Mouse (Mus musculus) cortical plate, adult 2 months (tissue): Measurements from ENCODE around the gene Jagn1. TPM values are rescaled to one million over a fixed set of nuclear protein-coding genes. Genes with fewer than 3 reads are reported as not detected.
A peak's percentile ranks its signal among the peaks of the same experiment; 100 is the strongest.

Experiments
- H3K27ac ChIP-seq: fragments of 200-500 bp; 2 replicates; pipeline ENCODE4 v1.5.1; 2012; ENCODE audit warnings: low read length, control low read depth, inconsistent platforms; ENCODE audit not compliant: insufficient read depth
- H3K4me1 ChIP-seq: fragments of 200-500 bp; 2 replicates; pipeline ENCODE4 v1.6.1; 2011; ENCODE audit warnings: low read length; ENCODE audit not compliant: control insufficient read depth, insufficient read depth
- H3K4me3 ChIP-seq: fragments of 200-500 bp; 2 replicates; pipeline ENCODE4 v1.5.1; 2011; ENCODE audit warnings: mild to moderate bottlenecking, low read length, control low read depth; ENCODE audit not compliant: insufficient read depth
- CTCF ChIP-seq: fragments of 200-500 bp; IDR thresholded peaks from 2 replicates; pipeline ENCODE4 v1.5.1; 2011; ENCODE audit warnings: mild to moderate bottlenecking, control low read depth, low read length; ENCODE audit not compliant: insufficient read depth; ENCODE audit errors: extremely low read depth
- POLR2A ChIP-seq: fragments of 200-500 bp; IDR thresholded peaks from 2 replicates; pipeline ENCODE4 v1.6.1; 2011; ENCODE audit warnings: mild to moderate bottlenecking, low read length, control low read depth; ENCODE audit not compliant: insufficient read depth; ENCODE audit errors: extremely low read depth
- polyA plus RNA-seq: library from polyadenylated mRNA; depleted of rRNA; stranded (reverse); fragments of >200 nt; gene quantifications from 2 replicates; pipeline ENCODE4 v1.2.3, GENCODE M21; 2012

Gene Jagn1
- polyA plus RNA-seq, 1 experiment = 54.0 TPM

DNA sequence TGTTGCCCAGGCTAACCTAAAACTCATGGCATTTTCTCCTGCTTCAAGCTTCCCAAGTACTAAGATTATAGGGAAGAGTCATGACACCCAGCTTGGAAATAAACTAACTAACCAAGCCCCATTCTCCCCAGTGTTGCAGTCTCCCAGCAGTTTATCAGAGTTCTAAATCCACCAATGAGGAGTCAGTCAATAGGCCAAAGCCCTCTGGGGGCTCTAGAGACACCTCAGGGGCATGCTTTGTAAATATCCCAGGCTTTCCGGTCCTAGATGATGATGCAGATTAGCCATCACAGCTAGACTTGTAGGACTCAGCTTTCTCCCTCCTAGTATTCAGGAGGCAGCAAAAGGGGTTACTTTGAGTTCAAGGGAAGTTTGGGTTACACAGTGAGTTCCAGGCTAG is 32.4 kb upstream of the Jagn1 start:
- Histone ChIP-seq H3K27ac (no peak overlapping the region), H3K4me1 (0 out of 2 replicates have a peak, but pooled peaks cover 1% of the 10 kb centered on the region), H3K4me3 (no peak overlapping the region)
- TF ChIP-seq CTCF = no peak
- no peak for TF ChIP-seq POLR2A

- Histone ChIP-seq H3K4me3 (no peak overlapping the region), H3K4me1 (peaks cover 5% of the 10 kb centered on the region), H3K27ac (no peak overlapping the region)
- TF ChIP-seq CTCF (no peak), POLR2A (no peak)
Measured at GRCm38 (mm10) chr6:113416416-113416815, 26.0 kb upstream of the Jagn1 start.

GRCm38 (mm10) chr6:113418441-113419198 is 23.7 kb upstream of the Jagn1 start:
- no peak for TF ChIP-seq POLR2A
- no peak for TF ChIP-seq CTCF
- H3K27ac ChIP-seq = no peak overlapping the region
- H3K4me3 ChIP-seq = peak overlapping the region; percentile 64
- peaks cover 5% of the 10 kb centered on the region for H3K4me1 ChIP-seq

DNA sequence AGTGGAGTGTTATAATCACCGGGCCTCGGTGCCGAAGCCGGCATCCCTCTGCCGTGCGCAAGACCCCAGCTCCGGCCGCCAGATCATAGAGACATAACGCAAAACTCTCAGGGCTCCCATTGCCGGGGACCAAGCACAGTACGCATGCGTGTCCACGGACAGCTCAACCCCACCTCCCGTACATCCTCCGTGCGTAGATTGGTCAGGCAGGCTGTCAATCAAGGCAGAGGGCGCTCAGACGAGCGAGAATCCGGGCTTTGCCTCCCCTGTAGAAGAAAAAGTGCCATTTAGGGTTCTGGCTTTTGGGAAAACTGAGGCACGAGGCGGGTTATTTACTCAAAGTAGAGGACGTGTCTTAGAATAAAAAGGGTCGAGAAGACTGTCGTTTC is 23.2 kb upstream of the Jagn1 start, which contains the start of gene Rpusd3:
Rpusd3 (minus strand) TSS at position 142 of the 389 bp plus-strand sequence.
- no peak for TF ChIP-seq CTCF
- TF ChIP-seq POLR2A = peak; percentile 97
- Histone ChIP-seq H3K27ac (no peak within 1 kb of the TSS), H3K4me1 (peaks cover 5% of the 10 kb centered on the region), H3K4me3 (peak within 1 kb of the TSS; percentile 64)

DNA sequence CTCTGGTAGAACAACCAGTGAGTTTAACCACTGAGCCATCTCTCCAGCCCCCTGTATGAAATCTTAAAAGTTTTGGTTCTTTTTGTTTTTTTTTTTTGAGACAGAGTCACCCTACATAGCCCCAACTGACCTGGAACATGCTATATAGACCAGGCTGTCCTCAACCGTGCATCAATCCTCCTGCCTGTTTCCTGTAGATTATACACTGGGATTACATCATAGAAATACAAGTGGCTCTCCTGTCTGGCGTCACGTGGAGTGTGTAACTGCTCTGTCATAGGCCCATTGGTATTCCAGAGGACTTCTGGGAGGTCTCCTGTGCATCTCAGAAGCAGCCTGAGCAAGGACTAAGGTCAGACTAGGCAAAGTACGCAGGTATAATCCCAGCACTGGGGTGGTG is 19.4 kb upstream of the Jagn1 start:
- Histone ChIP-seq H3K4me1 (peaks cover 5% of the 10 kb centered on the region), H3K4me3 (no peak overlapping the region), H3K27ac (no peak overlapping the region)
- TF ChIP-seq CTCF (no peak), POLR2A (no peak)

GRCm38 (mm10) chr6:113424187-113424586 is 18.2 kb upstream of the Jagn1 start:
- Histone ChIP-seq H3K4me3 (no peak overlapping the region), H3K4me1 (no peaks in the 10 kb centered on the region), H3K27ac (no peak overlapping the region)
- TF ChIP-seq POLR2A = no peak
- no peak for TF ChIP-seq CTCF

GRCm38 (mm10) chr6:113426696-113427095 is 15.7 kb upstream of the Jagn1 start:
- H3K27ac ChIP-seq = no peak overlapping the region
- TF ChIP-seq CTCF = no peak
- no peak for TF ChIP-seq POLR2A
- no peak overlapping the region for H3K4me3 ChIP-seq
- H3K4me1 ChIP-seq = no peaks in the 10 kb centered on the region

- Histone ChIP-seq H3K4me3 (no peak overlapping the region), H3K4me1 (no peaks in the 10 kb centered on the region), H3K27ac (no peak overlapping the region)
- TF ChIP-seq POLR2A = no peak
- TF ChIP-seq CTCF = no peak
Measured at GRCm38 (mm10) chr6:113427397-113427796, 15.0 kb upstream of the Jagn1 start.

- no peak overlapping the region for H3K27ac ChIP-seq
- no peak overlapping the region for H3K4me3 ChIP-seq
- no peak for TF ChIP-seq POLR2A
- TF ChIP-seq CTCF = no peak
- H3K4me1 ChIP-seq = no peaks in the 10 kb centered on the region
Measured at GRCm38 (mm10) chr6:113428006-113428405, 14.4 kb upstream of the Jagn1 start.

DNA sequence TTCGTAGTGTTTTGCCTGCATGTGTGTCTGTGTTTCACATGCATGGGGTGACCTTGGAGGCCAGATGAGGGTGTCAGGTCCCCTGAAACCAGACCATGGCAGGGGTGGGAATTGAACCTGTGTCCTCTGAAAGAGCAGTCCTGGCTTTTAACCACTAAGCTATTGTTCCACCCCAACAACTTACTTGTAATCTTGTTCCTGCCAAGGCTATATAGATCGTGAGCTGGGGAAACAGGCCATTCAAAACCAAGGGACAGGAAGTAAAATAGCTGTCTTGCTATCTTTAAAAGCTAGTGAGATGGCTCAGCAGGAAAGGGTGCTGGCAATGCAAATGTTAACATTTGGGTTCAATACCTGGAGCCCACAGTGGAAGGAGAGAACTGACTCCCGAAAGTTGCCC is 12.4 kb upstream of the Jagn1 start:
- no peak for TF ChIP-seq CTCF
- no peak for TF ChIP-seq POLR2A
- Histone ChIP-seq H3K4me3 (no peak overlapping the region), H3K27ac (no peak overlapping the region), H3K4me1 (no peaks in the 10 kb centered on the region)
